Mouse (Mus musculus) spleen, adult 2 months (tissue): ENCODE measurements around the gene Pgm3.

Source experiments
- CTCF ChIP-seq: fragments of 200-500 bp; IDR thresholded peaks from 2 replicates; pipeline ENCODE4 v1.5.1; 2011; ENCODE audit warnings: mild to moderate bottlenecking, inconsistent platforms; ENCODE audit not compliant: insufficient read depth, insufficient read length, insufficient replicate concordance; ENCODE audit errors: extremely low read depth
- POLR2A ChIP-seq: fragments of 200-500 bp; IDR thresholded peaks from 2 replicates; pipeline ENCODE4 v1.6.1; 2011; ENCODE audit warnings: low read depth, low read length, inconsistent platforms

GRCm38 (mm10) chr9:86549637-86550162 is 21.9 kb downstream of the Pgm3 start:
- TF ChIP-seq POLR2A = no peak
- TF ChIP-seq CTCF = no peak
